Mouse (Mus musculus) heart, adult 8-10 months (tissue): ENCODE results near the gene Fdxacb1. TPM values are rescaled to one million over a fixed set of nuclear protein-coding genes. Genes with fewer than 3 reads are reported as not detected.
A peak's percentile ranks its signal among the peaks of the same experiment; 100 is the strongest.

Source experiments
- DNase-seq: peaks from one replicate; pipeline ENCODE4 v3.0.0; 2022; ENCODE audit warnings: low spot score
- total RNA-seq, 4 experiments: library from RNA; stranded (reverse); gene quantifications; 2 replicates each; pipeline ENCODE4 v1.2.4; 2022

Gene Fdxacb1
- total RNA-seq, 4 experiments from 2014 or later: 4.9 to 6.9 (median 5.1) TPM

- DNase-seq: no peak
Observed at GRCm38 (mm10) chr9:50746214-50746677, 21.8 kb upstream of the Fdxacb1 start, which contains the start of gene 2310030G06Rik. TSS of gene 2310030G06Rik (minus strand) at chr9:50746536.

- DNase-seq: no peak
Observed at GRCm38 (mm10) chr9:50750706-50751105, 17.3 kb upstream of the Fdxacb1 start.

GRCm38 (mm10) chr9:50751323-50751722 lies 16.7 kb upstream of the Fdxacb1 start, which contains the start of gene Cryab:
TSS of gene Cryab (plus strand) at chr9:50751325.
- no peak for DNase-seq

- no peak for DNase-seq
Observed at GRCm38 (mm10) chr9:50752054-50752602, 15.9 kb upstream of the Fdxacb1 start, which contains the start of gene Hspb2. TSS of gene Hspb2 (minus strand) at chr9:50752354.

- peak; percentile 90 for DNase-seq
Observed at GRCm38 (mm10) chr9:50752784-50753615, 15.0 kb upstream of the Fdxacb1 start.

- no peak for DNase-seq
Observed at GRCm38 (mm10) chr9:50753947-50754346, 14.1 kb upstream of the Fdxacb1 start.

- no peak for DNase-seq
Observed at GRCm38 (mm10) chr9:50756711-50757110, 11.3 kb upstream of the Fdxacb1 start.

- DNase-seq: no peak
Observed at GRCm38 (mm10) chr9:50761520-50762243, 6.4 kb upstream of the Fdxacb1 start.

- no peak for DNase-seq
Observed at GRCm38 (mm10) chr9:50763331-50763730, 4.7 kb upstream of the Fdxacb1 start.

- DNase-seq: no peak
Observed at GRCm38 (mm10) chr9:50767531-50768106, 417 bp upstream of the Fdxacb1 start.

- DNase-seq: no peak
Observed at GRCm38 (mm10) chr9:50770011-50770410, 2.0 kb downstream of the Fdxacb1 start.

GRCm38 (mm10) chr9:50774026-50774462 lies 6.0 kb downstream of the Fdxacb1 start:
- DNase-seq: no peak

GRCm38 (mm10) chr9:50774991-50775612 lies 7.1 kb downstream of the Fdxacb1 start, which contains the start of the genes Alg9 and 1110032A03Rik:
TSS of gene Alg9 (plus strand) at chr9:50775019.
TSS of gene 1110032A03Rik (minus strand) at chr9:50775520.
- DNase-seq: peak; percentile 87

- no peak for DNase-seq
Observed at GRCm38 (mm10) chr9:50775662-50776126, 7.7 kb downstream of the Fdxacb1 start.

GRCm38 (mm10) chr9:50776162-50776760 lies 8.2 kb downstream of the Fdxacb1 start:
- no peak for DNase-seq

GRCm38 (mm10) chr9:50782155-50782554 lies 14.1 kb downstream of the Fdxacb1 start:
- no peak for DNase-seq

- no peak for DNase-seq
Observed at GRCm38 (mm10) chr9:50795266-50795665, 27.2 kb downstream of the Fdxacb1 start.

GRCm38 (mm10) chr9:50796776-50797175 lies 28.7 kb downstream of the Fdxacb1 start:
- no peak for DNase-seq

GRCm38 (mm10) chr9:50797641-50798040 lies 29.6 kb downstream of the Fdxacb1 start:
- no peak for DNase-seq

- DNase-seq: no peak
Observed at GRCm38 (mm10) chr9:50798368-50798767, 30.3 kb downstream of the Fdxacb1 start.
